Mouse (Mus musculus) bone marrow, adult 2 months (tissue): Measurements from ENCODE around the gene Nenf. TPM values are rescaled to one million over a fixed set of nuclear protein-coding genes. Genes with fewer than 3 reads are reported as not detected.

Source experiments
- H3K27ac ChIP-seq: fragments of 200-500 bp; 2 replicates; pipeline ENCODE4 v1.5.1; 2012; ENCODE audit warnings: low read depth, mild to moderate bottlenecking, control low read depth, inconsistent platforms, low read length; ENCODE audit not compliant: control insufficient read depth, poor library complexity, insufficient read depth
- H3K4me1 ChIP-seq: fragments of 200-500 bp; 2 replicates; pipeline ENCODE4 v1.6.1; 2011; ENCODE audit warnings: low read length; ENCODE audit not compliant: control insufficient read depth, insufficient read depth
- H3K4me3 ChIP-seq: fragments of 200-500 bp; replicated peaks from 2 replicates; pipeline ENCODE3; 2011; ENCODE audit warnings: mild to moderate bottlenecking, low read depth, low read length, control low read depth; ENCODE audit not compliant: control insufficient read depth
- CTCF ChIP-seq: fragments of 200-500 bp; IDR thresholded peaks from 2 replicates; pipeline ENCODE4 v1.5.1; 2011; ENCODE audit warnings: low read length, control low read depth; ENCODE audit not compliant: control insufficient read depth, insufficient read depth
- POLR2A ChIP-seq: fragments of 200-500 bp; IDR thresholded peaks from 2 replicates; pipeline ENCODE4 v1.6.1; 2011; ENCODE audit warnings: low read depth, mild to moderate bottlenecking, control low read depth, low read length, borderline replicate concordance; ENCODE audit not compliant: control insufficient read depth
- WGBS: fragments of 180-500 bp; shearing (Covaris S2); methylation state at CpG from one replicate; pipeline ENCODE4 v1.1.7; 2018; 5-methylcytosine and 5-hydroxymethylcytosine counted together
- polyA plus RNA-seq: library from polyadenylated mRNA; stranded (reverse); fragments of >200 nt; gene quantifications from 2 replicates; pipeline ENCODE4 v1.2.4, GENCODE M21; 2011; ENCODE audit warnings: low replicate concordance; ENCODE audit not compliant: missing spikeins, insufficient read depth, insufficient read length

Gene Nenf
- polyA plus RNA-seq, 1 experiment: 79.3 TPM

- WGBS: 35% methylated on average over 8 of the region's 8 CpGs
- Histone ChIP-seq H3K4me3 (no peak overlapping the region), H3K27ac (no peak overlapping the region), H3K4me1 (peaks cover 5% of the 10 kb centered on the region; the same call in 1 of the 2 replicates)
- TF ChIP-seq CTCF (no peak), POLR2A (no peak)
These were observed 9.3 kb upstream of the Nenf start for GRCm38 (mm10) chr1:191327258-191327657.

GRCm38 (mm10) chr1:191326233-191326882, 8.4 kb upstream of the Nenf start:
- Histone ChIP-seq H3K4me1 (peaks cover 5% of the 10 kb centered on the region; the same call in 1 of the 2 replicates), H3K4me3 (peak overlapping the region; percentile 93), H3K27ac (peak overlapping the region; percentile 86)
- no peak for TF ChIP-seq CTCF
- 0 out of 2 replicates have a peak, but pooled peaks have one; percentile 10 for TF ChIP-seq POLR2A
- 1% methylated on average over 35 of the region's 35 CpGs for WGBS

GRCm38 (mm10) chr1:191325726-191326232, 7.8 kb upstream of the Nenf start, which contains the start of gene Tmem206:
TSS of gene Tmem206 (plus strand) at chr1:191325912.
- Histone ChIP-seq H3K4me1 (peaks cover 5% of the 10 kb centered on the region; the same call in 1 of the 2 replicates), H3K27ac (peak within 1 kb of the TSS; percentile 86), H3K4me3 (peak within 1 kb of the TSS; percentile 93)
- TF ChIP-seq CTCF (peak; percentile 17; the same call in 1 of the 2 replicates), POLR2A (peak; percentile 97)
- under 1% methylated on average over 42 of the region's 42 CpGs for WGBS

- TF ChIP-seq POLR2A (no peak), CTCF (no peak)
- Histone ChIP-seq H3K4me1 (peaks cover 5% of the 10 kb centered on the region; the same call in 1 of the 2 replicates), H3K27ac (no peak overlapping the region), H3K4me3 (no peak overlapping the region)
- WGBS: 64% methylated on average over 7 of the region's 7 CpGs
These were observed 7.0 kb upstream of the Nenf start for GRCm38 (mm10) chr1:191324733-191325590.

- 77% methylated on average over 3 of the region's 3 CpGs for WGBS
- Histone ChIP-seq H3K27ac (no peak overlapping the region), H3K4me3 (no peak overlapping the region), H3K4me1 (peaks cover 5% of the 10 kb centered on the region; the same call in 1 of the 2 replicates)
- TF ChIP-seq POLR2A (no peak), CTCF (no peak)
These were observed 5.4 kb upstream of the Nenf start for GRCm38 (mm10) chr1:191323381-191323780.

- peaks cover 2% of the 10 kb centered on the region; the same call in 1 of the 2 replicates for H3K4me1 ChIP-seq
- no peak overlapping the region for H3K4me3 ChIP-seq
- H3K27ac ChIP-seq: no peak overlapping the region
- 70% methylated on average over 5 of the region's 5 CpGs for WGBS
- TF ChIP-seq CTCF (no peak), POLR2A (no peak)
These were observed 692 bp upstream of the Nenf start for GRCm38 (mm10) chr1:191318686-191319085.

GRCm38 (mm10) chr1:191316818-191317217, 1.2 kb downstream of the Nenf start:
- no peak overlapping the region for H3K4me3 ChIP-seq
- 74% methylated on average over 8 of the region's 8 CpGs for WGBS
- no peak overlapping the region for H3K27ac ChIP-seq
- TF ChIP-seq POLR2A: no peak
- no peak for TF ChIP-seq CTCF
- peaks cover 4% of the 10 kb centered on the region for H3K4me1 ChIP-seq

- H3K27ac ChIP-seq: no peak overlapping the region
- no peak overlapping the region for H3K4me3 ChIP-seq
- WGBS: 59% methylated on average over 4 of the region's 4 CpGs
- TF ChIP-seq CTCF (no peak), POLR2A (no peak)
- peaks cover 4% of the 10 kb centered on the region for H3K4me1 ChIP-seq
These were observed 4.1 kb downstream of the Nenf start for GRCm38 (mm10) chr1:191313926-191314325.
